Mouse (Mus musculus) NIH3T3 (cell line): Measurements from ENCODE around the gene Fbh1.

Source experiments
- DNase-seq: peaks from one replicate; pipeline ENCODE4 v3.0.0-alpha.2; 2012; ENCODE audit warnings: low read depth

Gene Fbh1

GRCm38 (mm10) chr2:11718573-11718972 is 58.8 kb downstream of the Fbh1 start:
- DNase-seq = no peak

GRCm38 (mm10) chr2:11714535-11714934 is 62.8 kb downstream of the Fbh1 start:
- no peak for DNase-seq

GRCm38 (mm10) chr2:11713021-11713420 is 64.4 kb downstream of the Fbh1 start:
- no peak for DNase-seq

- no peak for DNase-seq
Observed at GRCm38 (mm10) chr2:11712483-11712990, 64.8 kb downstream of the Fbh1 start.

GRCm38 (mm10) chr2:11710101-11710500 is 67.3 kb downstream of the Fbh1 start:
- DNase-seq = peak; percentile 67

- DNase-seq = no peak
Observed at GRCm38 (mm10) chr2:11708538-11708937, 68.8 kb downstream of the Fbh1 start.

GRCm38 (mm10) chr2:11706746-11707065 is 70.7 kb downstream of the Fbh1 start:
- peak; percentile 41 for DNase-seq

- no peak for DNase-seq
Observed at GRCm38 (mm10) chr2:11706030-11706745, 71.2 kb downstream of the Fbh1 start.

GRCm38 (mm10) chr2:11705201-11706025 is 72.0 kb downstream of the Fbh1 start, which contains the start of gene Il15ra:
TSS of gene Il15ra (plus strand) at chr2:11705290.
- peak; percentile 47 for DNase-seq

- no peak for DNase-seq
Observed at GRCm38 (mm10) chr2:11699905-11700304, 77.5 kb downstream of the Fbh1 start.

GRCm38 (mm10) chr2:11698994-11699393 is 78.4 kb downstream of the Fbh1 start:
- no peak for DNase-seq

- DNase-seq = no peak
Observed at GRCm38 (mm10) chr2:11695867-11696266, 81.5 kb downstream of the Fbh1 start.

- DNase-seq = no peak
Observed at GRCm38 (mm10) chr2:11694104-11694503, 83.3 kb downstream of the Fbh1 start.

- no peak for DNase-seq
Observed at GRCm38 (mm10) chr2:11693352-11693751, 84.0 kb downstream of the Fbh1 start.
